Mouse (Mus musculus) ES-E14 (cell line): ENCODE results near the gene Cltrn.

Experiments used
- MAFK ChIP-seq: IDR thresholded peaks from 2 replicates; pipeline ENCODE4 v1.6.1; 2014; ENCODE audit warnings: mild to moderate bottlenecking, low read depth, low read length, inconsistent platforms; ENCODE audit not compliant: insufficient read depth
- ZC3H11A ChIP-seq: IDR thresholded peaks from 2 replicates; pipeline ENCODE4 v1.6.1; 2012; ENCODE audit warnings: low read depth, mild to moderate bottlenecking, inconsistent platforms, low read length, borderline replicate concordance
- ZNF384 ChIP-seq: IDR thresholded peaks from 2 replicates; pipeline ENCODE4 v1.6.1; 2012; ENCODE audit warnings: low read depth, low read length, inconsistent platforms

- TF ChIP-seq ZNF384 (no peak), ZC3H11A (no peak), MAFK (no peak)
Measured at GRCm38 (mm10) chrX:164153606-164154005, 65.0 kb downstream of the Cltrn start.
